Mouse (Mus musculus): ENCODE results near the gene Cdk14. TPM values are rescaled to one million over a fixed set of nuclear protein-coding genes. Genes with fewer than 3 reads are reported as not detected.
"Not testable (repeated sequence)": the region's sequence is repeated elsewhere in the genome, so short reads cannot be mapped to it uniquely, and the experiment has no call there.

Gene Cdk14
- total RNA-seq, 4 experiments from 2014 or later = 168 to 203 (median 193) TPM

DNA sequence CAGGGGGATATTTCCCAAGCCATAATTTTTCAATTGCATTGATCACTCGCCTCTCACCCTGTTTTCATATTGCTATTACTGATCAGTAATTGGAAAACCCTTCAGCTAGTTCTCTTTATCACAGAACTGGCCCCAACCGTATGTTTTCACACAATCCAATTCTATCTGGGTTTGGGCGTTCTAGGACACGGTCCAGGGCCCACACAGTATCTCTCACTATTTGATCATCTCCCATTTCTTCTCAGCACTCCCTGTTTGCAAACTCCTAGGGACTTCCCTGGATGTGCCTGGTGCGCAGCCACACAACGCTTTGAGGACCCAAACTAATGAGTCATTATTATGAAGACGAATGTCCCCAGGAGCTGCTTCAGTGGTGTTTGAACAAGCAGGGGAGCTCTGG is 502.4 kb downstream of the Cdk14 start:
- peak in 1 of 2 experiments; percentile 15 for DNase-seq (ENCODE audit: low spot score in 2 of 2)

DNA sequence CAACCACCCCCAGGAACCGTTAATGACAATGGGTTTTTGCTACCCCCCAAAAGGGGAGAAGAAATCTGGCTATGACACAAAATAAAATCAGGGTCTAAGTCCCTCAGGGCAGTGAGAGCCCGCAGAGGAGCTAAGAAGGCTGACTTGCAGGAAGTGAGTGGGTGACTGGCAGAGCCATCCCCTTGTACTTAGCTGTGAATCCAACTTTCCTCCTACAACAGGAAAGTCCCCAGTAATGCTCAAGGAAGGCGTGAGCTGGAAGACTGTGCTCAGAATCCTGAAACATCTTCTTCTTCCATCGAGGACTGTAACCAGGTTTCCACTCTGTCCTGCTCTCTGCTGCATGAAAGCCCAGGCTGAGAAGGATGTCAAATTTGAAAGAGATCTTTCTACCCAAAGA is 502.8 kb downstream of the Cdk14 start:
- DNase-seq (ENCODE audit: low spot score in 2 of 2) = peak in 1 of 2 experiments; percentile 23

DNA sequence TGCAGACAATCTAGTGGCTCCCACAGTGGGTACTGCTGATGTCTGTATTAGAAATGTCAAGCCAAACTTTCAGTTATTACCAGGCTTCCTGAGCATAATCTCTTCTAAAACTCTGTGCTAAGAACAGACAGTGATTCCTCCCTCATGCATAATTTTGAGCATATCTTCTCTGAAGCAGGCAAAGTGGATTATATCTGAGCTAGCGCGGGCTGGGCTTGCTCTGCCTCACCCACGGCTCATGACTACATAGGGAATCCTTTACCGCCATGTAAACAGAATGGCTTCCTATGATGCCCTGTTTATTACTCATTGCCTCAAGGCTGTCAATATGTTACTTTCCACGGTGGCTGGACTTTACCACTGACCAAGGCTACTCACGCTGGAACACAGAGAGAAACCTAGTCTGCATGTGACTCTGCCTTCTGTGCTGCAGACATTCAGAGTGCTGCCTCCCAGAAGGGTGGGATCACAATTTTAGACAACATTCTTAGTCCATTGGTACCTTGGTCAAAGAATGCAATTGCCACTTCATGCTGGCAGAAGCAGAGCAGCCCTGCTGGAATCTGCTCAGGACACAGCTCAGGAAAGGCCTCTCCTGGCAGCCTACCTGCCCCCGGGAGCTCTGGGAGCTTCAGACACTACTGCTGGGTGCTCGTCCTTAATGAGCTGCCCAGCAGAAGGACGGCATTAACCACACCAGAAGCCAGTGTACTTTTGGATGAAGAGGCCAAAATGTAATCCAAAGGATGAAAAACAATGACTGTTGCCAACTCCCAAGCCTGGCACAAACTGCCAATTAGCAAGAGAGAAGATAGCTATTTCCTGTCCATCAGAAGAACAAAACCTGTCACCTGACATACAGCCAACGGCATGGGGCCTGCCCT is 503.5 kb downstream of the Cdk14 start:
- peak in 1 of 2 experiments; percentile 18 for DNase-seq (ENCODE audit: low spot score in 2 of 2)

DNA sequence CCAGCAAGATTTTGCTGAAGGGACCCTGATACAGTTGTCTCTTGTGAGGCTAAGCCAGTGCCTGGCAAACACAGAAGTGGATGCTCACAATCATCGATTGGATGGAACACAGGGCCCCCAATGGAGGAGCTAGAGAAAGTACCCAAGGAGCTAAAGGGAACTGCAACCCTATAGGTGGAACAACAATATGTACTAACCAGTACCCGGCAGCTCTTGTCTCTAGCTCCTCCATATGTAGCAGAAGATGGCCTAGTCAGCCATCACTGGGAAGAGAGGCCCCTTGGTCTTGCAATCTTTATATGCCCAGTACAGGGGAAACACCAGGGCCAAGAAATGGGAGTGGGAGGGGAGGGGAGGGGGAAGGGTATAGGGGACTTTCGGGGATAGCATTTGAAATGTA is 515.2 kb downstream of the Cdk14 start:
- not testable (repeated sequence) for DNase-seq (ENCODE audit: low spot score in 2 of 2)

DNA sequence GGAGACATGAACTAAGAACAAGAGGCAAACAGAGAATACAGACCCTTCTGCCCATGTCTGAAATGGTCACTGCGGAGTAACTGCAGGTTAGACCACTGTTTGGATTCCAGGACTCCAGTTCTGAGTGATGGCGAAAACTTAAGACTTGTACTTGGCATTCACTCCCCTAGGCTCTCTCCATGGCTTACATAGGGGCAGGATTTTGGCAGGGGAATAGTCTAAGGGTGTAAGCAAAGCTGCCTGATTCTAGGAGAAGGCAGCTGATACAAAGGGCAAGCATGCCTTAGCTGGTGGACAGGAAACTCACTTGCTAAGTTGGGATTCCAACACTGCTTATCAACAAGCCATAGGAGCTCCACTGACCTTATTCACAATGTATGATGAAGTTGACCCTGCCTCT is 521.9 kb downstream of the Cdk14 start:
- no peak for DNase-seq (ENCODE audit: low spot score in 2 of 2)

DNA sequence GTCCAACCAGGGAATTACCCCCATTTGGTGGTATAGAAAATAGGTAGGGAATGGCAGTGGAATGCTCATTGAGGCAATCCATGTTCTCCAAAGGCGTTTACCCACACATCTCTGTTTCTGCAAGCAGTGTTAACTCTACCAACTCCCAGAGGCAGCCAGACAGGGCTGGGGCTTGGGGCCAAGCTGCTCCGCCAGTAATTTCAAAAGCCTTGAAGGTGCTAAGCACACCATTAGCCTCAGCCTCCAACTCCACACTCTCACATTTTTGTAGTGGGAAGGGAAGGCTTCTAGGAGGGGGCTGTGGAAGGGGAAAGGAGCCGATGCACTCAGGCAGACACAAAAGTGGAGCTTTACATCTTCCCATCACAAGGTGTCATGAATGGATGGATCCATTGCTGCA is 525.1 kb downstream of the Cdk14 start:
- DNase-seq (ENCODE audit: low spot score in 2 of 2) = no peak

DNA sequence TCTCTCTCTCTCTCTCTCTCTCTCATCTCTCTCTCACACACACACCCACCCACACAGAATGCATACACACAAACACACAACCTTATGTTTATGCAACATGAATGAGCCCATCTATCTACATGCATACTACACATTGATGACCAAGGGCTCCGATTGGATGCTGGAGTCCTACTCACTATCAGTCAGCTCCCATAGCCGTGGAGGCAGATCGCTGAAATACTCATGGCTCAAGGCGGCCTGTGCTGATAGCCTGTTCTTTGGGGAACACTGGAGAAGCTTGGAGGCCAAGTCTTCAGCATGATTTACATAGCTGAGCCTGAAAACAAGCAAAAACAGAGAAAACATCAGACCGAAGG is 526.3 kb downstream of the Cdk14 start:
- DNase-seq (ENCODE audit: low spot score in 2 of 2) = no peak

DNA sequence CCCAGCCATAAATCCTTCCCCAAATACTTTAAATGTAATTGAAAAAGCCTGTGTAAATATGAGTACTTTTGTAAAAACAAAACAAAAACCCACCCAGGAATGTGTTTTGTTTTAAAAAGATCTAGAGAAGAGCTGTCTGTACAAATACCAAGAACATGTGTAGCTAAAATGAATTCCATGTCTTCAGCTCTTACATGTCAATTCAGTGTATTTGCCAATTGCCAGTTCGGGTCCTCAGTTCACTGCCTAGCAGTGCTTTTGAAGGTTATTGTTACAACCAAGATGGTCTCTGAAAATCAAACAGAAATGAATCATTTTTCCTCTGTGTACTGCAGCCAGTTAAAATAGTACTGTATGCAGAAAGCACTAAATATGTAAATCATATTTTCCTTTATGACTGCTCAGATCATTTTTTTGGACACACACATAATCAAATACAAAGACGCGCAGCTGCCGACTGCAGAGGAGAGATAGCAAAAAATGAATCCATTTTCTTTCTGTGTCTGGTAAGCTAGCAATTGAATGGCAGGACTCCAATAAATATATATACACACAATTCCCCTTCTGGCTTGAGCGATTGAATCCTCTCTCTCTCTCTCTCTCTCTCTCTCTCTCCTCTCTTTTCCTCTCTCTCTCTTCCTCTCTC is 526.8 kb downstream of the Cdk14 start:
- DNase-seq (ENCODE audit: low spot score in 2 of 2) = no peak

DNA sequence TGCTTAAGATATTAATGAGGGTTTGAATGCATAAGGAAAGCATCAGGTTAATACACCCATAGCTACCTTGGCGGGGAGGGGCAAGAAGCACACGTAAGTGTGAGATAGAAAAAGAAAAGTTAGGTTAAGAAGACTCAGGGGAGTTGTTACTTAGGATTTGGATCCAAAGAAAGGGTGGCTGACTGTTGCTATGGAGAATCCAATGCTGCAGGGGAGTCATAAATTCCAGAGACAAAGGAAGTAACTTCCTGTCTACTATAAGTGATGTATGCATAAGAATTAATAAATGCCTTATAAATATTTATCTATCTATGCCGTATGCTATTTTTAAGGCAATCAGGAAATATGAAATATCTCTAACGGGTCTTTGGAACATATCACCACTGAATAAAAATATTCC is 527.4 kb downstream of the Cdk14 start:
- DNase-seq (ENCODE audit: low spot score in 2 of 2) = no peak

DNA sequence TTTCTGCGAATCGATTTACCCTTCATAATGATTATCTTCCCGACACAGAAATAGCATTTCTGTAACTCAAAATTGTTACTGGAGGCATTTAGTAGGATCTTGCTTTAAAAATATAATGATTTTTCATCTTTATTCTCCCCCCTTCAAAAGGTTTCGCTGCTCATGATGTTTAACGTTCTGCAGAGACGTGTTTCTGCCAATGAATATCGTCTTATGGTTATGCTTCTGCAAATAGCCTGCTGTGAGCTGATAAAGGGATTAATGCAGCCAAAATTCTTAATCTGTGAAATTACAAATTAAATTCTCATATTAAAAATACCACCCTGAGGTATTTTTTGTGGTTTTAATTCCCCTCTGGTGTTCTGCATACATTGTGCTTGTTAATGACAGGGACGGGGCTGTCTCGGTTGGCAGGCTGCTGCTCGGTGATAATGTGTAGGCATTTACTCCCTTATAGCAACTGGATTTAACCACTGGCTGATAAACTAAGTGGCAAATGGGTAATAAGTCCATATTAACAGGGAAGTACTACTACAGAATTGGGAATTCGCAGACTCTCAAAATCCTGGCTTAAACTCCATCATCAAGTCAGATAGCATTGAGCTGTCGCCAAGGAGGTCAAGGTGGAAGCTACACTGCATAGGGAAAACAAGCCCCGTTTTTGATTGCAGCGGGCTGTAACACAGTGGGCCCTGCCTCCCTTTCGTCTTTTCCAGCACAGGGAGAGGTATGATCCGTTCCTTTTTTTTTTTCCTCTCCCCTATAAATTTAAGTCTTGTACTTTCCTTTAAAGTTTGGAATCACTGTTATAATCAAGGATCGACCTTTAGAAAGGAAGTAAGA is 528.0 kb downstream of the Cdk14 start:
- DNase-seq (ENCODE audit: low spot score in 2 of 2) = no peak

DNA sequence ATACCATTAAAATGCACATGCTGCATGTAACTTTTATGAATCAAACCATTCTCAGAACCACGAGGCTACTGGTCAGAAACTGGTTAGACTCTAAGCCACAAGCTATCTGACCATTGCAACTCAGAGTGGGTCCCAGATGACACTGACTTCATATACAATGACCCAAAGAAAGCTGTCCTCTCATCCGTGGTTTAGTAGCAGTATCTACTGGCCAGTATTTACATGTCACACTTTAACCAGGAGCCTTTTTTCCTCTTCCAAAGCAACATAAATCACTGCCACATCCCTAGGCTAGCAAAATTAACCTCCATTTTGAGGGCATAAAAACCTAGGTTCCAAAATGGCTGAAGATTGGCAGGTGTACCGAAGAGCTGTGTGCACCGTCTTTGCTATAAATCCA is 533.0 kb downstream of the Cdk14 start:
- no peak for DNase-seq (ENCODE audit: low spot score in 2 of 2)

DNA sequence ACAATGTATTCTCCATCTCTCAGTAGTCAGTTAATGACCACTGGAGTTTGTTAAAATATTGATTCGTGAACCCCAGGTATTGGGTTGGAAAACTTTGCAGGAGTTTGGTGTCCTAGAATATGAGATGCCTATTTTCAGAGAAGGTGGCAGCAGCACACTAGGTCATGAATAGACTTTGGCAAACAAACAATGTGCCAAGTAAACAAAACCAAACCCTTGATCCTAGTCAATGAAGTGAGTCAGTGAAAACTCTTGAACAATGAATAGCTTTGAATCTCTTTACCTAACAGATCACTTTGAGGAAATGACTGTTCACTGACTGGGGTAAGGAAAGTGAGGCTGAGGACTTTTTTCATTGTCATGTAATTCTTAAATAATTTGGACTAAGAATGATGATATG is 537.3 kb downstream of the Cdk14 start:
- no peak for DNase-seq (ENCODE audit: low spot score in 2 of 2)

DNA sequence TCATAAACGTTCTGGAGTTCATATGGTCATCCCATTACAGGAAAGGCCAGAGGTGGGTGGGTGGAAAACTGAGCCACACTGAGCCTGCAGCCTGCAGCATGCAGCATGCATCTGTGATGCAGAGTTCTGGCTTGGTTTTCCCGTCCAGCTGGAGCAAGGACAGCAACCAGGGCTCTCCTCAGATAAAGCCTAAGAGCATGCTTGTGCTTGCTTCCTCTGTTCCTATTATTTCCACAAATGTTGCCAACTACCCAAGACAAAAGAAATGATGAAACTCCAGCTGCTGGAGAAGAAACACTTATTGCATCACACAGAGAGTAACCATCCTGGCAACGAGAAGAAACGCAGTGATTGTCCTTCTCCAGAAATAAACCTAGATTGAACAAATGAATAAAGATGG is 539.8 kb downstream of the Cdk14 start:
- no peak for DNase-seq (ENCODE audit: low spot score in 2 of 2)

DNA sequence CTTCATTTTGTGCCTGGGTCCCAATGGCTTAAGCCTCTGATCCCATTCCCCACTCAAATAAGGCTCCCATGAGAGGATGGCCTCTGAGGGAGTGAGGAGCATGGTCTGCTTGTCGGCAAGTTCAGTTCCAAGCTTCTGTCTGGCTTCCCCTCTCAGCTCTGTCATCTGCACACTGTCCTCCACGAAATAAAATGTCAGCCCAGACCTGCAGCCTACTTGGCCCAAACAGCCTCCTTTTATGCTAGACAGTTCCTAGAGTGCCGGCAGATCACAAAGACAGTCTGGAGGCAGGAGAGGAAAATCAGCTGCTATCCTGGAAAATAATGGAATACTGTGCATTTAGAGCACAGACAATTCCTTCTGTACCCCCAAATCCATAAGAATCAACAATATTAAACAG is 541.2 kb downstream of the Cdk14 start:
- DNase-seq (ENCODE audit: low spot score in 2 of 2) = no peak

DNA sequence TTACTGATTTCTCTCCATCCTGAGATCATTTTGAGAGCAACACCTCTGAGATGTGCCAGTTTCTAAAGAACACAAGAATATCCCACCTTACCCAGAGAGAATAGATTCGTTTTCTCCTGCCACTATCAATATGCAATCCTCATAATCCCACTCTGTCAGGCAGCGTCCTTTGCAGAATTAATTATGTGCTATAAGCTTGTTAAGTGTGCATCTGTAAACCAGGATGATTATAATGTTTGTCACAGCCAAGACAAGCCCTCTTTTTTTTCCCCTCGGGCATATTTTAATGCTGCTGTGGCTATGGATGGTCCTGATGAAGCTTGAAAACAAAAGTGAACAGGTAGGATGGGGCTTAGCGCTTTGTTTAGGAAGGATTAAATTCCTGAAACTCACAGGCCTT is 542.5 kb downstream of the Cdk14 start:
- DNase-seq (ENCODE audit: low spot score in 2 of 2) = no peak

DNA sequence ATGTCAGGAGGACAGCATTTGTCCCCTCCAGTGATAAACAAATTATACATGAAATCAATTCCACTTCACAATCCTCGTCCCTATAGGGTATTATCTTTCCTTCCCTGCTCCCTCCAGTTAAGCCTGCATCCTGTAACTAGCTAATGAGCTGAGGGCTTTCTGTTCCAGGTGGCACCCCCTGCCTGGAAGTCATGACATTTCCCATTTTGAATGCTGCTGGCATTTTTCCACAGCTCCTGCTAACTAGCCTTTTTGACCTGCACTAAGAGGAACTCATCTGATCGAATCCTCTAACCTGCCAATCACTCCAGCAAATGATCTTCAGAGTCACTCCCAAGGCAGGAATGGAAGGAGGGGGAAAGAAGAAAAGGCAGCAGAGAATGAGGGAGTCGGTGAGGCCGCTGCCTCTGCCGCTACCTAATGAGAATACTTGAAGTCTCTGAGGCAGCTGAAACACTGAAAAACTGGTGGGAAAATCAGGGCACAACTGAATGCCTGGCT is 542.9 kb downstream of the Cdk14 start:
- DNase-seq (ENCODE audit: low spot score in 2 of 2) = no peak

DNA sequence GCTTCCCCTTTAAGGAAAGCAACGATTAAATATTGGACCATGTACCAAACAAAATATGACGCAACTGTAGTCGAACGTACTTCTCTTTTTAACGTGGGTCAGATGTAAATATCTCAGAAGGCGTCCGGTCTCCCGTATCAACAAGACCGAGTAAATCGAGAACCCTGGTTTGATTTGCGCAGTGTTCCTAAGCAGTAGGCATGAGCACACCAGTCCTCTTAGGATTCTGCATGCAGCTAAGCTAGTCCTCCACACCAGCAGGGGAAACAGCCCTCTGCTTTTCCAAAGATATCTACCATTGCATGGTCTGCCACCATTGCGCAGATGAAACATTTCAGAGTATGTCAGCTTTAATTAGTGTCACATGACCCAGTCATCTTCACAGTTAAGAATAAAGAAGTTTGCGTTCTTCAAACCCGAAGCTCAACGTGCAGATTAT is 543.4 kb downstream of the Cdk14 start:
- DNase-seq (ENCODE audit: low spot score in 2 of 2) = no peak

DNA sequence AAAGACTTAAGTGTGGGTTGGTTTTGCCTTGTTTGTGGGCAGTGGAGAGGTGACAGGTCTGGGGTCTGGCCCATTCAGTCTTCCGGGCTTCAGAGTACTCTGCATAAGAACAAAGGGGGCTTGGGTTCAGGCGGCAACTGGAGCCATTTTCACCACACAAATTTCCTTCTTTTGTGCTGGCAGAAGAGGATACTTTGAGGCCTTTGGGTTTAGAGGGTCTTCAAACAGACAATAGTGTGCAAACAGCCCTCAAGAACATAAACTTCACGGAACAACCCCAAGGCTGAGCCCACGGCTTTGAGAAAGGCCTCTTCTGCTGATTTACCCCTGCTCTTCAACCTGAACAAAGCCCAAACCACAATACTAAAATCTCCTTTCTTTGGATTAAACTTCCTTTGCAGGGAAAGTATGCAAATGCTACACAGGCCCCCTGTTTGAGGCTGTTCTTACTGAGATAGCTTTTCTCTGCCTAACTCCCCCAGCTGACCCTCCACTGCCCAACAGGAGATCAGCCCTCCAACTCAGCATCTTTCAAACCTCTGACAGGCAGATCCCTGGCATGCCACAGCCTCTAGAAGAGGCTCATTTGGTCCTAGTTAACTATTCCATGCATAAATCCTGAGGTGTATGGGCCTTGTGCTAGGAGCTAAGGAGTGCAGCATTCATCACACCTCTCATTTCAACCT is 549.9 kb downstream of the Cdk14 start:
- no peak for DNase-seq (ENCODE audit: low spot score in 2 of 2)

DNA sequence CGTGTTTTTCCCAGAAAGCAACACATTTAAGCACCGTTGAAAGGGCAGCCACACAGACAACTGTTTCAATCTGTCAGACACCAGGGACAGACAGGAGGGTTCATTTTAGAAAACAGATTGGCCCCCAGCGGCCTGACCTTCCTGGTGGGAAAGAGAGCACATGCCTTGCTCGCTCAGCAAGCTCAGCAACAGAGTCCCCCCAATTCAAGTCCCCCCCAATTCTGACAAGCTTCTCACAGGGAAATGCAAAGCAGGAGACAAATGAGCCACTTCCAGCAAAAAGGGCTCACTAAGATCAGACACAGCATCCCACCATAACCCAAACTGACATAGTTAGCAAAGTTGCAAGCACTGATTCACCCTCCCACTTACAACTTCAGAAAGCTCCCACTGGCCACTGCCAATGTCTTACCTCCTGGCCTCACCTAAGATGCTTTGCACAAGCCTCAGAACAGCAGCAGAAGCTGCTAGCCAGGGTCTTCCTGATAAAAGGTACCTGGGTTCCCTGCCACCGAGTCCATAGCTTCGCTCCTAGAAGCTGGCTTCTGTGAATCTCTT is 551.5 kb downstream of the Cdk14 start:
- no peak for DNase-seq (ENCODE audit: low spot score in 2 of 2)

DNA sequence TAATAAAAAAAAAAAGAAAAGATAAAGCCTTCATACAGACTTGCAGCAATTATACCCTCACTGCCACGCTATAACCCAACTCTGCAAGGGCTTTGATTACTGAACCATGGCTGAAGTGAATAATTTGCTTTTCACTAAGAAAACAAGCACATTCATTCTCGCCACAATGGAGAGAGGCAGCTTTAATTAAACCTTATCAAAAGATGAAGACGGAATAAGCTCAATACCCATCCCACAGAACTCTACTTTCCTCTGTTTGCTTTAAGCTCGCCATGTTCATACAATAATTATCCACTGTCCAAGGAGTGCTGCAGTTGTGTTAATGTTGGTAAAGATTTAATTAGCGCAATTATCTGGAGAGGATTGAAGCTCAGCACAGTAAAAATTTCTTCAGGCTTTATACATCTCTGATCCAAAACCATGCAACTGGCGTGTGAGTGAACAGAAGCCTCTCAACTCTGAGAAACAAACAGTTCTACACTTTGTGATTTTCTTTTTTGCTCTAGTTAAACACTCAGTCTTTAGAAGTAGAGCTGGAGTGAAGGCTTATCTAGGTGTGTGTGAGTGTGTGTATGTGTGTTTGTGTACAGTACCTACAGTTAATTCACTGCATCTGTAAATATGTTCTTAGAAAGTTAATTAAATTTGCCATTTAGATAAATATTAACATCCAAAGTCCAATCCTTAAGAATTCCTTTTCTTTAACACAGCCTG is 552.1 kb downstream of the Cdk14 start:
- DNase-seq (ENCODE audit: low spot score in 2 of 2) = no peak

All from left cerebral cortex, adult 8-10 months (tissue).